Mouse (Mus musculus) embryo, embryonic 10.5 days (tissue): ENCODE measurements at regions not wholly inside any gene's neighbourhood (a gene's known extent, or its start where the extent isn't known, plus 50 kb on each side); places are given as distances from the start of the nearest gene placed in this dataset.

ENCODE experiments used
- DNase-seq: peaks from one replicate; pipeline ENCODE4 v3.0.0-alpha.2; 2015; ENCODE audit warnings: low spot score

- no peak for DNase-seq
These were observed 134.9 kb upstream of the Igfbp3 start for GRCm38 (mm10) chr11:7348601-7349000.

- no peak for DNase-seq
These were observed 124.1 kb upstream of the Igfbp3 start for GRCm38 (mm10) chr11:7337826-7338225.

GRCm38 (mm10) chr11:7317409-7317970 lies 103.8 kb upstream of the Igfbp3 start:
- no peak for DNase-seq

GRCm38 (mm10) chr11:7296252-7296651 lies 82.5 kb upstream of the Igfbp3 start:
- no peak for DNase-seq

- no peak for DNase-seq
These were observed 75.7 kb upstream of the Igfbp3 start for GRCm38 (mm10) chr11:7289242-7289938.

- no peak for DNase-seq
These were observed 71.2 kb upstream of the Igfbp3 start for GRCm38 (mm10) chr11:7284836-7285490.

GRCm38 (mm10) chr11:7282981-7283380 lies 69.3 kb upstream of the Igfbp3 start:
- DNase-seq: no peak

- DNase-seq: no peak
These were observed 68.5 kb upstream of the Igfbp3 start for GRCm38 (mm10) chr11:7282188-7282587.

- DNase-seq: peak; percentile 65
These were observed 67.9 kb upstream of the Igfbp3 start for GRCm38 (mm10) chr11:7281656-7282055.

GRCm38 (mm10) chr11:7279891-7280290 lies 66.2 kb upstream of the Igfbp3 start:
- no peak for DNase-seq

GRCm38 (mm10) chr11:7272543-7272942 lies 58.8 kb upstream of the Igfbp3 start:
- no peak for DNase-seq

- DNase-seq: no peak
These were observed 57.2 kb upstream of the Igfbp3 start for GRCm38 (mm10) chr11:7270916-7271315.

- DNase-seq: no peak
These were observed 50.2 kb upstream of the Igfbp3 start for GRCm38 (mm10) chr11:7263971-7264370.
